Mouse (Mus musculus) cerebellum, postnatal 36 days (tissue): ENCODE results near the gene Cd2ap.

Experiments used
- DNase-seq, 2 experiments: peaks; one replicate each; pipeline ENCODE4 v3.0.0; 2021 to 2022; ENCODE audit warnings: mixed read lengths in 2 of 2

Cd2ap gene

DNA sequence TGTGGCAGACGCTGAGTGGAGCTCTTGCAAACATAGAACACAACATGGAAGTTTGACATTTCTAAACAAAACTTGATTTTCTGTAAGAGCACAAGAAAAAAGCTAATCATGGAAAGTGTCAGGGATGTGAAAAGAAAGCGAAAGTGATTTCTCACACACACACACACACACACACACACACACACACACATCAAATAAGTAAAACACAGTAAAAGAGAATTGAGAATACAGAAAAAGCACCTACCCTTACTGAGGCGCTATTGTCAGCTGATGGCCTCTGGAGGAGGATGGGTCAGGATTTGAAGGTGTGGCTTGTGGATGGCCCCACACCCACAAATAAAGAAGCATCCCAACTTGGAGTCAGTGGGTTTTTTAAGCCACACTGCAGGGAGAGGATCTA, 19.0 kb downstream of the Cd2ap start:
- no peak for DNase-seq

DNA sequence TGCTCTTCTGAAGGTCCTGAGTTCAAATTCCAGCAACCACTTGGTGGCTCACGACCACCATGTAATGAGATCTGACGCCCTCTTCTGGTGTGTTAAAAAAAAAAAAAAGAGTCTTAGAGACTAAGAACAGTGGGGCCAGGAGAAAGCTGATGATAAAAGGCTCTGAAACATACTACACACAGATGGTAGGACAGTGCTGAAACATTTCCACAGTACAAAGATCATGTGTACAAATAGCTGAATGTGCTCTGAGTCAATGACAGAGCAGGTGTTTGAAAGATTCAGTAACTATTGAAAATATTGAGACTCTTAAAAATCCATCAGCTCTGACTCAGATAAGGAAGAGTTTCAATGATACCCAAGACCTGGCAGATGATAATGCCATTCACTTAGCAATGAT, 29.4 kb downstream of the Cd2ap start:
- no peak for DNase-seq

DNA sequence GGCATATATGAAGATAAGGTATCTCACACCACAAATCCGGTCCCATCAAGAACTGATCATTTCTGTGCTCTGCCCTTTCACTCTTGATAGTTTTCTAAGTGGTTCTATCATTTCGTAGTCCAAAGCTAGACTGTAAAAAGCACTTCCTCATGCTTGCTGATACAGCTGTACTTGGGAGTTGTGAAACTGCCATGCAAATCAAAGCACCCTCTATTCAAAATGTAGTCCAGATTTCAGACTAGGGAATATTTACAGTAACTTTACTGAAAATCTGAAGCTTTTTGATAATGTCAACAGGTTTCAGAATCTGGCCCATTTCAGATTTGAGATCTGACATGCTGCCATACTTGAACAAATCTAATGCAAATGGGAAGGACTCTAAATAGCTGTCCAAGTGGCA, 39.3 kb downstream of the Cd2ap start:
- DNase-seq, result no peak

GRCm38 (mm10) chr17:42822787-42823186, 53.7 kb downstream of the Cd2ap start:
- no peak for DNase-seq

DNA sequence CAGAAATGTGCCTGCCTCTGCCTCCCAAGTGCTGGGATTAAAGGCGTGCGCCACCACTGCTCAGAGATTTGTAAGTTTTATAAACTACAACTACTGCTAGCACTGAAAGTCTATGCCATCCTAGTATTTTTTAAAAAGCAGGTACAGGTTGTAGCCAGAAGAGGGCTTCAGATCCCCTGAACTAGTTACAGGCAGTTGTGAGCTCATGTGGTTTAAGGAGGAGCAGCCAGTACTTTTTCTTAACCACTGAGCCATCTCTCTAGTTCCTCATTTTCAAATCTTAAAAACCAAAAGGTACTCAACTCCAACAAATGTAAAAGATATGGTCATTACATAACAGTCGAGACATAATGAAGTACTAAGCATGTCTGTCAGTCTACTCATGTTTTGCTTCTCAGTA, 61.1 kb downstream of the Cd2ap start:
- no peak for DNase-seq

GRCm38 (mm10) chr17:42792412-42792975, 84.0 kb downstream of the Cd2ap start:
- DNase-seq, result no peak

DNA sequence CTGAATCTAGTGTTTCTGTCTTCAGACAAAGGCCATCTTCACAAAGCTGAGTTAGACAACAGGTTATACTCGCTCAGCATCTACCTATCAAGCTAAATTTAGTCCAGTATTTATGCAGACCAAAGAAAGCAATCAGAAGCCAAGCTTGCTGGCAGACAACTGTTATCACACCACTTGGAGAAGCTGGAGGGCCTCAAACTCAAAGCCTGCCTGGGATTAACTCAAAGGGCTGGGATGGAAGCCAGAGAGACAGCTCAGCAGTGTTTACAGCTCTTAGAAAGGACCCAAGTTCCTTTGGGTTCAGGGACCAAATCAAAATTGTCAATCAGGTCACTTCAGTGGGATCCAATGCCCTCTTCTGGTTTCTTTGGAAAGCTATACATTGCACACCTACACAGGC, 85.7 kb downstream of the Cd2ap start:
- no peak for DNase-seq

DNA sequence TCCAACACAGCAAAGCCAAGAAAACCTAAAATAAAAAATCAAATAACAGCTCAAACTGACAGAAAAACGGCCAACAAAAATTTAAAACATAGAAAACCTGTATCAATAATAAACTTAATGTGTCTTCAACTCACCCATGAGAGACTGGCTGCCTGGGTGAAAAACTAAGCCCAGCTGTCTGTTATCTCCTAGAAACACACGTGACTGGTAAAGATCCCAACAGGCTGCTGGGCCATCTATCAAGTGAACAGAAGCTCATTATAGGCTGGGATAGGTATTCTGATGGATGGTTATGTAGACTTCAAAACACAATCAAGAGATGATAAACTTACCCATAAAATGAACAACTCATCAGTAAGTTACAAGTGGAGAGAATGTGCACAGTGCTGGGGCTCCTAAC, 86.7 kb downstream of the Cd2ap start:
- DNase-seq, result no peak

GRCm38 (mm10) chr17:42788686-42789453, 87.6 kb downstream of the Cd2ap start:
- DNase-seq, result no peak

DNA sequence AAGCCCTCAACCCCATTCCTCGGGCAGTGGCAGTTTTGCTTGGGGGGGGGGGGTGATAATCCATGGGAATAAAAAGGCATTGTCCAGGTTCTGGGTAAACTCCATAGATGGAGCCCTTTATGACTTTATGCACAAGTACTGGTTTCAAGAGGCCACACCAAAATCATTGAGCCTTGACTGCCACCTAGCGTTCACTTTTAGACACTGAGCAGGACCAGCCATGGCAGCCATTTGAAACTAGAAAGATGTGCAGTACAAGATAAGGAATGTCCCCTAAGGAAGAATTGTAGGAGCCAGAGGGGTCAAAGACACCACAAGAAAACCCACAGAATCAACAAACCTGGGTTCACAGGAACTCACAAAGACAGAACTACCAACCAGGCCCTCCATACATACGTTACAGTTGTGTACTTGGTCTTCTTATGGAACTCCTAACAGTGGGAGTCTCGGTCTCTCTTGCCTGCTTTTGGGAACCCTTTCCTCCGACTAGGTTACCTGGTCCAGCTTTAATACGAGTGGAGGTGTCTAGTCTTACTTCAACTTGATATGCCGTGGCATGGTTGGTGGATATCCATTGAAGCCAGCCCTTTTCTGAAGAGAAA, 94.2 kb downstream of the Cd2ap start:
- peak; percentile 57 to 76 for DNase-seq

GRCm38 (mm10) chr17:42753791-42754190, 122.7 kb downstream of the Cd2ap start:
- no peak for DNase-seq

- no peak for DNase-seq
Observed at GRCm38 (mm10) chr17:42752173-42752572, 124.3 kb downstream of the Cd2ap start.

GRCm38 (mm10) chr17:42745657-42746420, 130.6 kb downstream of the Cd2ap start:
- no peak for DNase-seq
